Mouse (Mus musculus) layer of hippocampus, adult 18-20 months (tissue): Measurements from ENCODE around the gene Entpd1. TPM values are rescaled to one million over a fixed set of nuclear protein-coding genes. Genes with fewer than 3 reads are reported as not detected.

Experiments used
- DNase-seq, 2 experiments: peaks; one replicate each; pipeline ENCODE4 v3.0.0; 2022; ENCODE audit warnings: low spot score in 2 of 2
- total RNA-seq, 2 experiments: library from RNA; stranded (reverse); gene quantifications; 2 replicates each; pipeline ENCODE4 v1.2.3; 2021

The Entpd1 gene
- total RNA-seq, 2 experiments from 2014 or later: 14.2 to 14.6 TPM

GRCm38 (mm10) chr19:40661874-40662273 lies 49.7 kb downstream of the Entpd1 start:
- no peak for DNase-seq

GRCm38 (mm10) chr19:40662727-40663126 lies 50.6 kb downstream of the Entpd1 start:
- DNase-seq: no peak

- no peak for DNase-seq
These were observed 53.6 kb downstream of the Entpd1 start for GRCm38 (mm10) chr19:40665778-40666177.

GRCm38 (mm10) chr19:40667111-40667510 lies 54.9 kb downstream of the Entpd1 start:
- no peak for DNase-seq

GRCm38 (mm10) chr19:40675329-40675728 lies 63.2 kb downstream of the Entpd1 start:
- no peak for DNase-seq

- no peak for DNase-seq
These were observed 65.9 kb downstream of the Entpd1 start for GRCm38 (mm10) chr19:40678087-40678486.

- no peak for DNase-seq
These were observed 66.6 kb downstream of the Entpd1 start for GRCm38 (mm10) chr19:40678532-40679307.

- no peak for DNase-seq
These were observed 67.5 kb downstream of the Entpd1 start for GRCm38 (mm10) chr19:40679632-40680031.

- no peak for DNase-seq
These were observed 72.0 kb downstream of the Entpd1 start for GRCm38 (mm10) chr19:40684124-40684523.

GRCm38 (mm10) chr19:40684566-40684965 lies 72.4 kb downstream of the Entpd1 start:
- no peak for DNase-seq

GRCm38 (mm10) chr19:40687291-40687927 lies 75.2 kb downstream of the Entpd1 start:
- DNase-seq: no peak

- no peak for DNase-seq
These were observed 81.0 kb downstream of the Entpd1 start for GRCm38 (mm10) chr19:40693201-40693600.

- no peak for DNase-seq
These were observed 84.0 kb downstream of the Entpd1 start for GRCm38 (mm10) chr19:40696116-40696515.

GRCm38 (mm10) chr19:40698103-40698853 lies 86.1 kb downstream of the Entpd1 start:
- no peak for DNase-seq

- no peak for DNase-seq
These were observed 87.7 kb downstream of the Entpd1 start for GRCm38 (mm10) chr19:40699816-40700215.

GRCm38 (mm10) chr19:40702406-40702805 lies 90.2 kb downstream of the Entpd1 start:
- DNase-seq: peak; percentile 78 to 87

GRCm38 (mm10) chr19:40712889-40713628 lies 100.9 kb downstream of the Entpd1 start:
- no peak for DNase-seq

GRCm38 (mm10) chr19:40714700-40715099 lies 102.5 kb downstream of the Entpd1 start:
- DNase-seq: no peak

- DNase-seq: no peak
These were observed 104.8 kb downstream of the Entpd1 start for GRCm38 (mm10) chr19:40716981-40717380.

- no peak for DNase-seq
These were observed 107.4 kb downstream of the Entpd1 start for GRCm38 (mm10) chr19:40719439-40720105.

GRCm38 (mm10) chr19:40720381-40720780 lies 108.2 kb downstream of the Entpd1 start:
- DNase-seq: no peak
